Mouse (Mus musculus) ES-Bruce4 (cell line): ENCODE data around the gene Trappc3.

Source experiments
- CTCF ChIP-seq: IDR thresholded peaks from one replicate; pipeline ENCODE4 v1.8.1; 2011; ENCODE audit warnings: low read depth, low read length
- EP300 ChIP-seq: IDR thresholded peaks from 2 replicates; pipeline ENCODE4 v1.6.1; 2011; ENCODE audit warnings: low read depth, low read length; ENCODE audit not compliant: insufficient read depth

DNA sequence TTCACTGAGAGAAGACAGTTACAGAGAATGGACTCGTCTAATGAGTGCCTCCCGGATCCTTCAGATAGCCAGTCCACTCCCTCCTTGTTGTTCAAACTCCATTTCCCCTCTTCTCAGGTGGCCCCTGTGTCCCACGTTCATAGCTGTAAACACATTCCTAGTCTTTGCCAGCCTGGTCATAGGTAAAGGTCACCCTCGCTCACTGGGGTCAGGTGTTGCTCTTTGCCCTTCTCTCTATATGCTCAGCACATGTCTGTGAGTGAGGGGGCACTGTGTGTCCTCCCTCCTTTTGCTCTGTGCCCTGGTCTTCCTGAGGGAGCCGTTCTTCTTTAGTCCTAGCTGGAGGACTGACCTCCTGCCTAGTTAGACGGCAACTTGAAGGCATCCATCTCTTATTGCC lies 57.7 kb downstream of the Trappc3 start:
- TF ChIP-seq CTCF = no peak
- no peak for TF ChIP-seq EP300
